Mouse (Mus musculus): Measurements from ENCODE around the gene Fam83e.

Gene Fam83e

GRCm38 (mm10) chr7:45702316-45702715, 18.7 kb upstream of the Fam83e start:
- no peak for DNase-seq (ENCODE audit: low spot score)

GRCm38 (mm10) chr7:45702809-45703520, 18.0 kb upstream of the Fam83e start:
- no peak for DNase-seq (ENCODE audit: low spot score)

- no peak for DNase-seq (ENCODE audit: low spot score)
These were observed 17.4 kb upstream of the Fam83e start for GRCm38 (mm10) chr7:45703521-45704033.

GRCm38 (mm10) chr7:45704046-45704559, 16.9 kb upstream of the Fam83e start:
- no peak for DNase-seq (ENCODE audit: low spot score)

- peak; percentile 92 for DNase-seq (ENCODE audit: low spot score)
These were observed 16.1 kb upstream of the Fam83e start, which contains the start of gene Dbp for GRCm38 (mm10) chr7:45704730-45705442. Gene Dbp, plus strand, starts transcription at chr7:45705088.

- no peak for DNase-seq (ENCODE audit: low spot score)
These were observed 15.6 kb upstream of the Fam83e start for GRCm38 (mm10) chr7:45705443-45705864.

- DNase-seq (ENCODE audit: low spot score): no peak
These were observed 15.1 kb upstream of the Fam83e start for GRCm38 (mm10) chr7:45705873-45706281.

GRCm38 (mm10) chr7:45706721-45707241, 14.2 kb upstream of the Fam83e start:
- peak; percentile 79 for DNase-seq (ENCODE audit: low spot score)

- peak; percentile 88 for DNase-seq (ENCODE audit: low spot score)
These were observed 13.5 kb upstream of the Fam83e start for GRCm38 (mm10) chr7:45707375-45707967.

GRCm38 (mm10) chr7:45708221-45708761, 12.7 kb upstream of the Fam83e start:
- DNase-seq (ENCODE audit: low spot score): no peak

- DNase-seq (ENCODE audit: low spot score): no peak
These were observed 12.0 kb upstream of the Fam83e start for GRCm38 (mm10) chr7:45709036-45709435.

- DNase-seq (ENCODE audit: low spot score): no peak
These were observed 11.2 kb upstream of the Fam83e start for GRCm38 (mm10) chr7:45709677-45710355.

- no peak for DNase-seq (ENCODE audit: low spot score)
These were observed 10.4 kb upstream of the Fam83e start for GRCm38 (mm10) chr7:45710477-45711191.

GRCm38 (mm10) chr7:45711316-45712021, 9.5 kb upstream of the Fam83e start:
- DNase-seq (ENCODE audit: low spot score): no peak

- DNase-seq (ENCODE audit: low spot score): no peak
These were observed 8.8 kb upstream of the Fam83e start for GRCm38 (mm10) chr7:45712022-45712757.

GRCm38 (mm10) chr7:45713396-45713795, 7.6 kb upstream of the Fam83e start:
- no peak for DNase-seq (ENCODE audit: low spot score)

GRCm38 (mm10) chr7:45713881-45714520, 7.0 kb upstream of the Fam83e start:
- DNase-seq (ENCODE audit: low spot score): no peak

GRCm38 (mm10) chr7:45714630-45715089, 6.4 kb upstream of the Fam83e start:
- no peak for DNase-seq (ENCODE audit: low spot score)

All from urinary bladder, postnatal 10 days (tissue).